Mouse (Mus musculus) hindbrain, embryonic 15.5 days (tissue): ENCODE results near the gene Galnt6. TPM values are rescaled to one million over a fixed set of nuclear protein-coding genes. Genes with fewer than 3 reads are reported as not detected.

ENCODE experiments used
- ATAC-seq: fragments of 200-750 bp; cut with Nextera tagmentation; 2 replicates; pipeline ENCODE4 v1.8.0; 2017; ENCODE audit warnings: low read depth, moderate number of reproducible peaks, moderate TSS enrichment; ENCODE audit not compliant: low FRiP score
- H3K27ac ChIP-seq: fragments of 300-500 bp; sonication (generic); replicated peaks from 2 replicates; pipeline ENCODE4 v1.5.1; 2015; ENCODE audit warnings: mild to moderate bottlenecking, inconsistent platforms
- H3K27me3 ChIP-seq: fragments of 300-500 bp; sonication (generic); 2 replicates; pipeline ENCODE4 v1.6.1; 2015; ENCODE audit warnings: control low read depth, inconsistent platforms
- H3K36me3 ChIP-seq: fragments of 300-500 bp; sonication (generic); 2 replicates; pipeline ENCODE4 v1.6.1; 2015; ENCODE audit warnings: control low read depth, inconsistent platforms
- H3K4me1 ChIP-seq: fragments of 300-500 bp; sonication (generic); replicated peaks from 2 replicates; pipeline ENCODE4 v1.6.1; 2015; ENCODE audit warnings: control low read depth, inconsistent platforms
- H3K4me2 ChIP-seq: fragments of 300-500 bp; sonication (generic); 2 replicates; pipeline ENCODE4 v1.6.1; 2015; ENCODE audit warnings: moderate library complexity, mild to moderate bottlenecking, inconsistent platforms
- H3K4me3 ChIP-seq: fragments of 300-500 bp; sonication (generic); 2 replicates; pipeline ENCODE4 v1.5.1; 2015; ENCODE audit warnings: mild to moderate bottlenecking, inconsistent platforms
- H3K9ac ChIP-seq: fragments of 300-500 bp; sonication (generic); 2 replicates; pipeline ENCODE4 v1.6.1; 2015; ENCODE audit warnings: inconsistent platforms
- H3K9me3 ChIP-seq: fragments of 300-500 bp; sonication (generic); 2 replicates; pipeline ENCODE4 v1.6.1; 2016; ENCODE audit warnings: control low read depth, inconsistent platforms
- WGBS: fragments of 180-500 bp; shearing (Covaris S2); methylation state at CpG from one replicate; pipeline ENCODE4 v1.1.7; 2015; 5-methylcytosine and 5-hydroxymethylcytosine counted together
- polyA plus RNA-seq: library from polyadenylated mRNA; unstranded; fragments of >200 nt; fragmentation: Nextera tagmentation; extraction: Ambion mirVana; gene quantifications from 2 replicates; pipeline ENCODE4 v1.2.1, GENCODE M21; 2015

The Galnt6 gene
- polyA plus RNA-seq, 1 experiment from 2014 or later: 0.14 TPM

- no peak for ATAC-seq
- 77% methylated on average over 9 of the region's 9 CpGs for WGBS
- no peaks in the 10 kb centered on the region for H3K4me1 ChIP-seq
- H3K36me3 ChIP-seq: no peaks in the 10 kb centered on the region
- H3K4me2 ChIP-seq: no peak overlapping the region
- H3K27me3 ChIP-seq: no peaks in the 10 kb centered on the region
- H3K9me3 ChIP-seq: no peaks in the 10 kb centered on the region
- no peak overlapping the region for H3K27ac ChIP-seq
- no peak overlapping the region for H3K4me3 ChIP-seq
- no peak overlapping the region for H3K9ac ChIP-seq
Measured at GRCm38 (mm10) chr15:100715399-100715993, 13.7 kb downstream of the Galnt6 start.

- H3K9me3 ChIP-seq: no peaks in the 10 kb centered on the region
- no peak overlapping the region for H3K4me2 ChIP-seq
- H3K27ac ChIP-seq: no peak overlapping the region
- no peaks in the 10 kb centered on the region for H3K36me3 ChIP-seq
- H3K9ac ChIP-seq: no peak overlapping the region
- no peaks in the 10 kb centered on the region for H3K4me1 ChIP-seq
- 88% methylated on average over 8 of the region's 8 CpGs for WGBS
- ATAC-seq: no peak
- no peak overlapping the region for H3K4me3 ChIP-seq
- no peaks in the 10 kb centered on the region for H3K27me3 ChIP-seq
Measured at GRCm38 (mm10) chr15:100714470-100714869, 14.7 kb downstream of the Galnt6 start.

GRCm38 (mm10) chr15:100710838-100711237, 18.3 kb downstream of the Galnt6 start:
- no peaks in the 10 kb centered on the region for H3K36me3 ChIP-seq
- no peak overlapping the region for H3K4me2 ChIP-seq
- ATAC-seq: no peak
- H3K27me3 ChIP-seq: no peaks in the 10 kb centered on the region
- H3K27ac ChIP-seq: no peak overlapping the region
- no peak overlapping the region for H3K9ac ChIP-seq
- 61% methylated on average over 6 of the region's 6 CpGs for WGBS
- H3K4me3 ChIP-seq: no peak overlapping the region
- no peaks in the 10 kb centered on the region for H3K9me3 ChIP-seq
- no peaks in the 10 kb centered on the region for H3K4me1 ChIP-seq

- Histone ChIP-seq H3K4me1 (peaks cover 7% of the 10 kb centered on the region), H3K9ac (no peak overlapping the region)
Measured at GRCm38 (mm10) chr15:100708433-100709078, 20.6 kb downstream of the Galnt6 start.

GRCm38 (mm10) chr15:100706226-100706625, 22.9 kb downstream of the Galnt6 start:
- Histone ChIP-seq H3K9ac (no peak overlapping the region), H3K4me3 (no peak overlapping the region), H3K9me3 (no peaks in the 10 kb centered on the region), H3K27me3 (no peaks in the 10 kb centered on the region), H3K4me2 (no peak overlapping the region), H3K27ac (no peak overlapping the region), H3K4me1 (peaks cover 8% of the 10 kb centered on the region), H3K36me3 (no peaks in the 10 kb centered on the region)
- 68% methylated on average over 8 of the region's 8 CpGs for WGBS
- no peak for ATAC-seq

More at GRCm38 (mm10) chr15:100708433-100709078, 20.6 kb downstream of the Galnt6 start:
- Histone ChIP-seq H3K4me2 (no peak overlapping the region), H3K27ac (no peak overlapping the region), H3K27me3 (no peaks in the 10 kb centered on the region), H3K9me3 (no peaks in the 10 kb centered on the region), H3K36me3 (no peaks in the 10 kb centered on the region), H3K4me3 (no peak overlapping the region)
- no peak for ATAC-seq
- 83% methylated on average over 8 of the region's 8 CpGs for WGBS

GRCm38 (mm10) chr15:100705376-100705775, 23.8 kb downstream of the Galnt6 start:
- Histone ChIP-seq H3K4me3 (no peak overlapping the region), H3K27ac (no peak overlapping the region), H3K9ac (no peak overlapping the region), H3K36me3 (no peaks in the 10 kb centered on the region), H3K4me2 (no peak overlapping the region), H3K27me3 (no peaks in the 10 kb centered on the region), H3K4me1 (peaks cover 8% of the 10 kb centered on the region), H3K9me3 (no peaks in the 10 kb centered on the region)
- WGBS: 88% methylated on average over 1 of the region's 1 CpGs
- ATAC-seq: no peak

GRCm38 (mm10) chr15:100703913-100704312, 25.3 kb downstream of the Galnt6 start:
- Histone ChIP-seq H3K36me3 (no peaks in the 10 kb centered on the region), H3K27ac (no peak overlapping the region), H3K4me1 (peaks cover 8% of the 10 kb centered on the region), H3K4me3 (0 out of 2 replicates have a peak overlapping the region, but pooled peaks have one; percentile 6), H3K27me3 (no peaks in the 10 kb centered on the region), H3K9ac (no peak overlapping the region), H3K4me2 (peak overlapping the region; percentile 33), H3K9me3 (no peaks in the 10 kb centered on the region)
- no peak for ATAC-seq
- WGBS: 15% methylated on average over 17 of the region's 17 CpGs

- no peak overlapping the region for H3K4me3 ChIP-seq
- no peak for ATAC-seq
- WGBS: 84% methylated on average over 6 of the region's 6 CpGs
Measured at GRCm38 (mm10) chr15:100701856-100702255, 27.3 kb downstream of the Galnt6 start.

GRCm38 (mm10) chr15:100701108-100701507, 28.1 kb downstream of the Galnt6 start:
- H3K4me2 ChIP-seq: no peak overlapping the region
- H3K27ac ChIP-seq: no peak overlapping the region
- H3K4me3 ChIP-seq: no peak overlapping the region
- no peaks in the 10 kb centered on the region for H3K9me3 ChIP-seq
- WGBS: 69% methylated on average over 10 of the region's 10 CpGs
- no peaks in the 10 kb centered on the region for H3K36me3 ChIP-seq
- H3K9ac ChIP-seq: no peak overlapping the region
- no peak for ATAC-seq
- H3K27me3 ChIP-seq: no peaks in the 10 kb centered on the region
- H3K4me1 ChIP-seq: peaks cover 8% of the 10 kb centered on the region

More at GRCm38 (mm10) chr15:100701856-100702255, 27.3 kb downstream of the Galnt6 start:
- Histone ChIP-seq H3K9ac (no peak overlapping the region), H3K9me3 (no peaks in the 10 kb centered on the region), H3K27me3 (no peaks in the 10 kb centered on the region), H3K27ac (no peak overlapping the region), H3K36me3 (no peaks in the 10 kb centered on the region), H3K4me2 (no peak overlapping the region), H3K4me1 (peaks cover 8% of the 10 kb centered on the region)

GRCm38 (mm10) chr15:100700424-100700823, 28.8 kb downstream of the Galnt6 start:
- no peak for ATAC-seq
- H3K9ac ChIP-seq: no peak overlapping the region
- no peaks in the 10 kb centered on the region for H3K36me3 ChIP-seq
- H3K9me3 ChIP-seq: no peaks in the 10 kb centered on the region
- H3K4me1 ChIP-seq: peaks cover 8% of the 10 kb centered on the region
- no peak overlapping the region for H3K27ac ChIP-seq
- H3K27me3 ChIP-seq: no peaks in the 10 kb centered on the region
- H3K4me2 ChIP-seq: no peak overlapping the region
- H3K4me3 ChIP-seq: no peak overlapping the region
- 74% methylated on average over 5 of the region's 5 CpGs for WGBS

GRCm38 (mm10) chr15:100699386-100699785, 29.8 kb downstream of the Galnt6 start:
- H3K36me3 ChIP-seq: no peaks in the 10 kb centered on the region
- H3K9me3 ChIP-seq: no peaks in the 10 kb centered on the region
- no peak for ATAC-seq
- H3K27ac ChIP-seq: no peak overlapping the region
- no peak overlapping the region for H3K4me3 ChIP-seq
- H3K27me3 ChIP-seq: no peaks in the 10 kb centered on the region
- no peak overlapping the region for H3K4me2 ChIP-seq
- no peak overlapping the region for H3K9ac ChIP-seq
- WGBS: 74% methylated on average over 6 of the region's 6 CpGs
- H3K4me1 ChIP-seq: peaks cover 8% of the 10 kb centered on the region

- WGBS: 83% methylated on average over 10 of the region's 10 CpGs
- Histone ChIP-seq H3K9me3 (no peaks in the 10 kb centered on the region), H3K4me3 (no peak overlapping the region), H3K27ac (no peak overlapping the region), H3K36me3 (no peaks in the 10 kb centered on the region), H3K4me1 (no peaks in the 10 kb centered on the region), H3K9ac (no peak overlapping the region), H3K4me2 (no peak overlapping the region), H3K27me3 (no peaks in the 10 kb centered on the region)
- ATAC-seq: no peak
Measured at GRCm38 (mm10) chr15:100698078-100698477, 31.1 kb downstream of the Galnt6 start.
